Mouse (Mus musculus) 3134 (cell line): ENCODE data around the gene Myh2.

Source experiments
- DNase-seq: peaks from one replicate; pipeline ENCODE4 v3.0.0-alpha.2; 2011; ENCODE audit warnings: low spot score; ENCODE audit not compliant: insufficient read length; ENCODE audit errors: extremely low read depth

Myh2 gene

GRCm38 (mm10) chr11:67170727-67171126 is at the start of gene Myh2:
Gene Myh2 (plus strand): TSS chr11:67171027.
- DNase-seq: no peak

GRCm38 (mm10) chr11:67124943-67125342 is 45.9 kb upstream of the Myh2 start:
- no peak for DNase-seq

GRCm38 (mm10) chr11:67125361-67125760 is 45.5 kb upstream of the Myh2 start:
- no peak for DNase-seq

GRCm38 (mm10) chr11:67133526-67133925 is 37.3 kb upstream of the Myh2 start:
- no peak for DNase-seq

GRCm38 (mm10) chr11:67134654-67135053 is 36.2 kb upstream of the Myh2 start:
- no peak for DNase-seq

GRCm38 (mm10) chr11:67135532-67135931 is 35.3 kb upstream of the Myh2 start:
- no peak for DNase-seq

- DNase-seq: no peak
Observed at GRCm38 (mm10) chr11:67139556-67139955, 31.3 kb upstream of the Myh2 start.

GRCm38 (mm10) chr11:67140175-67140574 is 30.7 kb upstream of the Myh2 start:
- no peak for DNase-seq

- DNase-seq: no peak
Observed at GRCm38 (mm10) chr11:67141031-67141430, 29.8 kb upstream of the Myh2 start.

GRCm38 (mm10) chr11:67142047-67142446 is 28.8 kb upstream of the Myh2 start:
- no peak for DNase-seq

- no peak for DNase-seq
Observed at GRCm38 (mm10) chr11:67143065-67143464, 27.8 kb upstream of the Myh2 start.

GRCm38 (mm10) chr11:67143863-67144498 is 26.8 kb upstream of the Myh2 start:
- no peak for DNase-seq

GRCm38 (mm10) chr11:67144559-67145265 is 26.1 kb upstream of the Myh2 start:
- no peak for DNase-seq

GRCm38 (mm10) chr11:67145482-67146408 is 25.1 kb upstream of the Myh2 start:
- no peak for DNase-seq

- no peak for DNase-seq
Observed at GRCm38 (mm10) chr11:67146409-67147282, 24.2 kb upstream of the Myh2 start.

- no peak for DNase-seq
Observed at GRCm38 (mm10) chr11:67147283-67147921, 23.4 kb upstream of the Myh2 start.

GRCm38 (mm10) chr11:67148286-67149012 is 22.4 kb upstream of the Myh2 start:
- no peak for DNase-seq

GRCm38 (mm10) chr11:67150237-67150636 is 20.6 kb upstream of the Myh2 start:
- DNase-seq: no peak

- DNase-seq: no peak
Observed at GRCm38 (mm10) chr11:67151159-67151558, 19.7 kb upstream of the Myh2 start.
